Mouse (Mus musculus): ENCODE data around the gene Atp6v0c.

Atp6v0c gene

GRCm38 (mm10) chr17:24197032-24197824, 27.7 kb upstream of the Atp6v0c start:
- no peak for DNase-seq

GRCm38 (mm10) chr17:24195349-24195748, 25.8 kb upstream of the Atp6v0c start:
- no peak for DNase-seq

DNA sequence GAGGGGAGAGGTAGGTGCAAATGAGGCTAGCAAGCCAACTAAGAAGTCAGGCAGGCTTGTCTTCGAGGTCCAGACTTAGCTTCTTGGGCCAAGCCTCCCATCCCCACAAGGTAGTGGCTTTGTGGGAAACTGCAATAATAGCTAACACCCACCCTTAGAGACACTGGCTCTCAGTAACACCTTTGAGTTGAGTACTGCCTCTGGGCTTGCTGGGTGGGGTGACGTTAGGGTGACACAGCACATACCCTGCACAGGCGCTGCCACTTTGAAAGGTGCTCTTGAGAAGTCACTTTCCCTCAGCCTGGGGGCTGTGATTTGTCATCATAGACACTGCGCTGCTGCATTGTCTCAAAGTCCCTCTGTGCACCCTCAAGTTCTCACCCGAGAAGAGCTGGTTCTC, 24.3 kb upstream of the Atp6v0c start:
- no peak for DNase-seq

DNA sequence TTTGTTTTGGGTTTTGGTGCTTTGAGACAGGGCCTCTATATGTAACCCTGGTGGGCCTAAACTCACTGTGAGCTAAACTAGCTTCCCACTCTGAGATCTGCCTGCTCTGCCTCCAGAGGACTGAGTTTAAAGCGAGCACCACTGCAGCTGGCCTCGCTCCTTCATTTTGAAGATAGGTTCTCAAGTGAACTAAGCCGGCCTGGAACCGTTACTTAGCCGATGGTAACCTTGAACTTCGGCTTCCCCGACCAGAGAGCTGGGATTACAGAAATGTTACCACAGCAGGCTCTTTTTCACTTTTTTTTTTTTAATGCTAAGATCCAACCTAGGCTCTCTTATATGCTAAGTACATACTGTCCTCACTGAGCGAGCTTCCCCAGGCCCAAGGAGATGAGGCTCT, 23.8 kb upstream of the Atp6v0c start:
- DNase-seq: peak; percentile 32 to 42

GRCm38 (mm10) chr17:24192848-24193247, 23.3 kb upstream of the Atp6v0c start:
- peak; percentile 44 to 45 for DNase-seq

- DNase-seq: no peak
Observed at GRCm38 (mm10) chr17:24191481-24191880, 22.0 kb upstream of the Atp6v0c start.

- no peak for DNase-seq
Observed at GRCm38 (mm10) chr17:24190934-24191333, 21.4 kb upstream of the Atp6v0c start.

DNA sequence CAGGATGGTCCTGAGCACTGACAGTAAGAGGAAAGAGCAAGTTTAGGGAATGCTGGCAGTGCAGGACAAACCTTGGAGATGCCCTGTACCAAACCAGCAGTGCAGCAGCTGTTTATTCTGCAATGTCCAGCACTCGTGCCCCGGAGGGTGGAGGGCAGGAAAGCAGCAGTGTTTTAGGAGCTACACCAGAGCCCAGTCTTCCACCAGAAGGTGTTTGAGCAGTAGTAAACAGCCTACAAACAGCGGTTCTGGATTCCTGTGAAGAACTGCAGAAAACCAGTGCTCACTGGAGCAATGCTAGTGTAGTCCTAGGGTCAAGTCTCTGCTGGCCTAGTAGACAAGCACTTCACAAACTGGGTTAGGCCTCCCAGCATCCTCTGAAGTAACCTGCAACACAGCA, 4.8 kb upstream of the Atp6v0c start:
- no peak for DNase-seq

DNA sequence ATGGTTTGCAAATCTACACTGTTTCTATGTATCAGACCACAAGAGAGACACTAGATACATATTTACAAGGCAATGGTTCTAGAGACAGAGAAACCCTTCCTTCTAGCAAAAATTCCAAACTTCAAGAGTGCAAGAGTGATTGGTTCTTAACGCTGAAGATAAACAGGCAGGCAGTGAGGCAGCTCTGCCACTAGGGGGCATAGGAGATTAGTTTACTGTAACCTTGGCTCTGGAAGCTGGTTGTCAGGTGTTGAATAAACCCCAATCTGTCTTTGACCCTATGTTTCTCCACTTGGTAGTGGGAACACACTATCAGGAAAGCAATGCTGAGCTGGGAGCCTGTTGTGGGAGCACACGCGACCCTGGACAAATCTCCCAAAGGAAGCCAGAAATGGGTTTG, 3.9 kb upstream of the Atp6v0c start:
- peak; percentile 82 to 84 for DNase-seq

DNA sequence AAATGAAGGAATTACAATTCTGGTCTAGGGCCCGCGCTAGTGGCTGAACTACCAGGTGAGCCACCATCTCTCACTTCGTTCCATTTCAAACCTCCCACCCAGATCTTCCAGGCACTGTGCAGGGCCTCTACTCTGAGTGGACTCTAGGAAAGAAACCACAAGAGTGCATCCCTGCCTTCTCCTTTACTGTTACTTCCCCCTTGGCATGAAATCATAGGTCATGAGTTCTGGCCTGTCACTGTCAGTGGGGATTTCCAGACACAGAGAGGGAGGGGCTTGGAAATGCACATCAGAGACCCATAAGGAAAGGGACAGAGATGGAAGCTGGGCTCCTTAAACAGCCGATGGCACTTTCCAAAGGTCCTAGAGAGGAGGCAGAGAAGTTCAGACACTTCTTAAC, 2.2 kb upstream of the Atp6v0c start:
- no peak for DNase-seq

- DNase-seq: no peak
Observed at GRCm38 (mm10) chr17:24170729-24171128, 1.2 kb upstream of the Atp6v0c start.

DNA sequence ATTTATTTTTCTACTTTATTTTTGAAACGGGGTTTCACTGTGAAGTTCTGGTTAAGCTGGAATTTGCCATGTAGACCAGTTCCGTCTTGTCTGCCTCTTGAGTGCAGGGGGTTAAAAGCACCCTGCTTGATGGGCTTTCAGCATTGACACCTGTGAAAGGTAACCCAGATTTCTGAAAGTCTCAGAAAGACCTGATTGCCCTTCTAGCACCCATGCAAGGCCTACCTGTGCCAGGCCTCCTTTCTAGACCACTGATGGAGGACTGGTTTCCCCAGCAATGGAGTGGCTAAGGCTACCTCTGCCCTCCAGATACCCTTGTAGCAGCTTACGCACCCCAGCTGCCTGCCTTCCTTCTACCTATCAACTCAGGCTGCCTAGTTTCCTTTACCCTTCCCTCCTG, 623 bp upstream of the Atp6v0c start:
- DNase-seq: no peak

DNA sequence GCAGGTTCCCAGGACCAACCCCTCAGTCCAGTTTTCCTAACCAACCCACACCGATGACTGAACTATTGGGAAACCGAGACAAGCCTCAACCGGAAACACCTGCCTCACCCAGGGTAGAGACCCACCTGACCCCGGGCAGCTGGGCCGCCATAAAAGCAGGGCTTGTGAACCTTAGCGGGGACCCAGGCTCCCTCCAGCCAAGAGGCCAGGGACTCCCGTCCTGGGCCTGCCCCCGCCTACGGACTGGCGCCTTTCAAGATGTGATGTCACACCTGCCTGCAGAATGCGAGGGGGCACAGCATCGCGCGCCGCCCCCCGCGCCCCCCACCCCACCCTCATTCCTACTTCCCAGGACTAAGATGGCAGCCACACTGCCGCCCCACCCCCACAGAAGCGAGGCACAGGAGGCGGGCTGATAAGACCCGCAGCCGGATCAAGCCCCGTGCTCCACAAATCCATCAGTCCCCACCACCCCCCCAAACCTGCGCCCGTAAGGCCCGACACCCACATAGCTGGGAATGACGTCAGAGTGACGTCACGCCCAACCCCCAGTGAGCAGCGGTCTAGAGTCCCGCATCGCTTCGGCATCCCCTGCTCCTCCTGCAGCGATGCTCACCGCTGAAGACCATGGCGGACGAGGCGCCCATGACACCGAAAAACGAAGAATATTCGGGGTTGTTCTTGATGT, 768 bp downstream of the Atp6v0c start:
- DNase-seq: peak; percentile 84 to 86

DNA sequence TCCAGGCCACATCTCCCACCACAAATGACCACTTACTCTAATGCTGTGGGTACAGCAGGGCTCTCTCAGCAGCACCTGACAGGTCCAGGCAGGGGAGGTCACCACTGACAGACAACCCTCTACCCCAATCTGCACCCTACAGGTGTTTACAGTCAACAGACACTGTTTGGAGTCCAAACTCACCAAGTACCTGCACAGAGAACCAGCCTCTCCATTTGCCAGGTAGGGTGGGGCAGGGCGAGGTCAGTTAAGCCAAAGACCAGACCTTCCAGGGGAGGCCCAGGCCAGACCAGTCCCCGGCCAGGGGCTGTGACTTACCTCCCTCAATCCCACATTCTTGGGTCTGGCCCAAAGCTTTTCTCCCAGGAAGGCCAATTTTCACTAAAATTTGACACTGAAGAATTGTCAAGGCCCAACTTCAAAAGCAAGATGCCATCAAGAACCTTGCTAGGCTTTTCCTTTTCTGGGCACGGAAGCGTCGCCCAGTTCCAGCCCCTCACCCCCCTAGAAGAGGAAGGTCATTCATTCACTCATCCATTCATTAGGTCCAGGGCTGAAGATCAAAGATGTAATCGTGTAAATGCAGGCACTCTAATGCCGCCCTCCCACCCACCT, 1.5 kb downstream of the Atp6v0c start:
- peak in 1 of 2 experiments; percentile 17 for DNase-seq

DNA sequence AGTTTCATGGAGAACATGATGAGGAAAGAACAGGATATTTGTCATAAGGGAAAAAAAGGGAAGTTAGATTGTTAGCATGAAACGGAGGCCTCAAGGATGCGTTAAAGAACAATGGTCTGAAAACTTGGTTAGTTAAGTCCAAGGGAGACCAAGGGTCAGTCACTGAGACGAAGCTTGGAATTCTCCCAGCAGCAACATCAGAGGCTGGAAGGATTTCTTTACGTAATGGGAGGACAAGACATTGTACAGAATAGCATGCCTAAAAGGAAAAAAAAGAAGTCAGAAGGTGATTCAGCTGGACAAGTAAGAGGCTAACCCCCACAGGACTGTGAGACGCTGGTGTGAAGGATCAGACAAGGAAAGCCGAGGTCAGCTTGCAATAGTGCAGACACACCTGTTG, 2.4 kb downstream of the Atp6v0c start:
- no peak for DNase-seq

GRCm38 (mm10) chr17:24164566-24165259, 4.8 kb downstream of the Atp6v0c start:
- DNase-seq: peak; percentile 22 to 25

- peak; percentile 96 to 97 for DNase-seq
Observed at GRCm38 (mm10) chr17:24163176-24163962, 6.1 kb downstream of the Atp6v0c start, which contains the start of gene Amdhd2. Gene Amdhd2, minus strand, starts transcription at chr17:24163766.

GRCm38 (mm10) chr17:24162584-24163175, 6.8 kb downstream of the Atp6v0c start:
- DNase-seq: peak; percentile 24 to 27

DNA sequence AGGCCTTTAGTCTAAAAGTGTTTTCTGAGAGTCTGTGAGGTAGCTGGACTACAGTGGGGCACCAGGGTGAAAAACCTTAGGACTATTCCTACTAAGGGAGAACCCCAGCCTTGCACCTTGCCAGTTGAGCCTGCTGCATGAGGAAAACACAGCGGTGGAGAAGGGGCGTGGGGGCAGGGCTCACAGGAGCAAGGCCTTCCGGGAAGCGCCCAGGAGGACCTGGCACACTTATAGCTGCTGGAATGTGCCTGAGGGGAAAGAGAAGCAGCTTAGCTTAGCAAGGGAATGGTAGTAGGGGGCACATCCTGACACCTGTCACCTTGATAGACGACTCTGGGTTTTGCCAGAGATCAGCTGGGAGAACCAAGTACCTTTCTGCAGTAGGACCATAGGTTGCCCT, 8.0 kb downstream of the Atp6v0c start:
- no peak for DNase-seq

DNA sequence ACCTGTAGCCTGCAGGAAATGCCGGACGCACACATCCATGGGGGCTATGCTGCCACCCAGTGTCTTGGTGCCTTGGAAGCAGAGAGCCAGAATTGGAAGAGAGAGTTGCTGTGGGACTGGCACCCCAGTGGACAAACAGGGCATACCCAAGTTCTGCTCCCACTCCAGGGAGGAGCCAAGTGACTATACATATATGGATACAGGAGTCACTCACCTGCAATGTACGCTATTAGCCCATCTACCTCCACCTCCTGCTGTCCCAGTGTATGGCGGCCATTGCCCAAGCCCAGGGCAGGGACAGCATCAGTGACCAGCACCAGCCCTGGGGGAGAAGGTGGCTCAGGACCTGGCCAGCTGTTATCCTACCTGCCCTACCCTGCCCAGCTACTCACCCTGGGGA, 12.0 kb downstream of the Atp6v0c start:
- no peak for DNase-seq

DNA sequence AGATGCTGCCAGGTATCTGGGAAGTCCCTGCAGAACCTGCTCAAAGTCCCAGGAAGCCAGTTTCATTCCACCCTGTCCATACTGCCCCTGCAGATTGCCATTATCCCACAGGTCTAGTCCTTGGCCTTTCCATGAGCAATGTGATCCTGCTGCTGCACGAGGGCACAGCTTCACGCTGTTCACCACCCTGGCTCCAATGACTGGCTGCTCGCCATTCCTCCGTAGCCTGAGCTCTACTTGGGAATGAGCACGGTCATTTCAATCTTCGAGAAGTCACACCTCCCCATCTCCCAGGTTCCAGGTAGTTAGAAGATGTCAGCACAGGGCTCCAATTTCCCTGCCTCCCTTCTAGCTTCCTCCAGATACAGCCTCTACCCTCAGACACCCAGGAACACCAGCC, 12.4 kb downstream of the Atp6v0c start:
- DNase-seq: no peak

GRCm38 (mm10) chr17:24156394-24156793, 13.1 kb downstream of the Atp6v0c start:
- no peak for DNase-seq
